Mouse (Mus musculus) layer of hippocampus, adult 8-10 months (tissue): ENCODE data around the gene Adamts5. TPM values are rescaled to one million over a fixed set of nuclear protein-coding genes. Genes with fewer than 3 reads are reported as not detected.

Source experiments
- DNase-seq, 2 experiments: peaks; one replicate each; pipeline ENCODE4 v3.0.0; 2022; ENCODE audit warnings: low spot score in 2 of 2
- total RNA-seq, 4 experiments: library from RNA; stranded (reverse); gene quantifications; 2 replicates each; pipeline ENCODE4 v1.2.4; 2022

The Adamts5 gene
- total RNA-seq, 4 experiments from 2014 or later: 0.41 to 0.74 (median 0.58) TPM

DNA sequence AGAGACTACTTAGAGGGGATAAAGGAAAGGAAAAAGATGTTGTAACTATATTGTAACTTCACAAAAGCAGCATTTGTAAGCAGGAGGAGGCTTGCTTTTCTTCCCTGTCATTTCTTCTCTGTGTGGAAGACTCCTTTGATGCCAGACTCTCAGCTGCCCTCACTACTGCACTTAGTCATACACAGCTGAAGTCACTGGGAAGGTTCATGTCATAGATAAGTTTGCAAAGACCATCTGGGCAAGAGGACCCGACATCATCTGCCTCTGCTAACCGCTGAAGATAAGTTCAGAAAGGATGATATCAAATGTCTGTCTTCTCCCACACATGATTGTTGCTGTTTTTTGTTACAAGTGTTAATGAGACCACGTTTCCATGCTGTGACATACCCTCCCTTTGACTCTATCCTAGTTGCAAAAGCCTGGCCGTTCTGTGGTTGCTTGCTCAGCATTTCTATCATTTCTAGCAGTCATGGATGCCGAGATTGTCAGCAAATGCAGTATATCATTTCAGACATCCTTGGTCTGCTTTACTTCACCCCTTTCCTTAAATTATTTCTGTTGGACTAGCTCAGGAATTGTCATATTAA is 79.2 kb downstream of the Adamts5 start:
- no peak for DNase-seq

DNA sequence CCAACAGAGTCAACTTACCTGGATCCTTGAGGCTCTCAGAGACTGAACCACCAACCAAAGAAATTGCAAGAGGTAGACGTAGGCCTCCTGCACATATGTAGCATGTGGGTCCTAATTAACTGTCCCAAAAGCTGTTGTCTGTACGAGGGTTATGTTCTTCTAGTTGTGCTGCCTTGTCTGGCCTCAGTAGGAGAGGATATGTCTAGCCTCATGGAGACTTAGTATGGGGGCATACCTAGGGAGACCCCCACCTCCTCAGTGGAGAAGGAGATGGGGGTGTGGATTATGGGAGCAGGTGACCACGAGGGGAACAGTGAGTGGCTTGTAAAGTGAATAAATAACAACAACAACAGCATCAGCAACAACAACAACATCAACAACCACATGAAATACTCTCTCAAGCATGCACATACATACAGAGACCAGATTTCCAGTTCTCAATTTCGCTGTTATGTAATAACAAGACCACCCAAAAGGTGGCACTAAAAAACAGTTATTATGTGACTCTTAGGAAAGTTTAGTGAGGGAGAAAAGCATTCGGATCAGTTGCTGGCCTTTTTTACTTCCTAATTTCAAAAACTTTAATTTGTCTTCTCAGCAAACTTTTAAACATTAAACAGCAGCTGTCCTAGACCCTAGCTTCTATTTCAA is 81.7 kb downstream of the Adamts5 start:
- DNase-seq: no peak

DNA sequence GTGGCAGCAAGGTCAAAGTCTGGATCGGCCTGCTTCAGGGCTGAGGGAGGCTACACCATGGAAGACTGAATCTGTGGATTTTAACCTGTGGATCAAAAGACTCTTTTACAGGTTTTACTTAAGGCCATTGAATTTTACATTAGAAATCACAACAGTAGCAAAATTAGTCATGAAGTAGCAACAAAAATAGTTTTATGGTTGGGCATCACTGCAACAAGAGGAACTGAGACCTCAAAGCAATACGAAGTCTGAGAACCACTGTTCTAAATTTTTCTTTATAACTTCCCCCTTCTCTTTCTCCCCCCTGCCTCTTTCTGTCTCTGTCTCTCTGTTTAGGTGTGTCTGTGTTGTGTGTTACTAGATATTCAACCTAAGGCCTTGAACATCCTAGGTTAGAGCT is 87.5 kb downstream of the Adamts5 start:
- DNase-seq: no peak

DNA sequence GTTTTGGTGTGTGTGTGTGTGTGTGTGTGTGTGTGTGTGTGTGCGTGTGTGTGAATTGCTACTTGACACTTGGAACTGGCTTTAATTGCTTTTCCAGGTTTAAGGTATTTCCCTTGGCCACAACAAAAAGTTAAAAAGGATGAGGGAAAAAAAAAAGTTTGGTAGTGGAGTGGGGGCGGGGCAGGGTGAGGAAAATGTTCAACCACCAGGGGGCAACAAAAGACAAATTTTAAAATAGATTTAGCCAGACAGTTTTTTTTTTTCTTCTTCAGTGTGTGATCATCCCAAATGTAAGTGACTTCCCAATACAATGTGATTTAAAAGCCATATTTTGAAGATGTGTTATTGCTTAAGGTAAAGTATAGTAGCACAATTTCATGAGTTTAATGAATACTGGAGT is 94.0 kb downstream of the Adamts5 start:
- DNase-seq: peak in 1 of 2 experiments; percentile 61

DNA sequence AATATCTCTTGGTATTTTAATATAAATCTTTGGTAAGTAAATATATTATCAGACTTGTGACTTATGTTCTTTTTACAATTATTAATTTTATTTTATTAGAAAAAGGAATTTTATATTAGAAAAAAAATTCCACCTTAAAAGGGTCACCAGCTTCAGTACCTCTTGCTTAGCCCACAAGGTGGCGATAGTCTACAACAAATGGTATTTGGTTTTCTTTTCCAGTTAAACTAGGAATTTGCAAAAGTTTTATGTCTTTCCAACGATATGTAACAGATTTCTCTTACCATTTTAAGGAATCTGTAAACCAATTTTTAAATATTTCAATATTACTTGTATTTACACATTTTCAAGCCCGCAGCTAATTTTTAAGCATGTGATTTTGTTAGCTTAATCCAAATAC is 94.6 kb downstream of the Adamts5 start:
- peak in 1 of 2 experiments; percentile 44 for DNase-seq

Other genes starting within 250 kb of the Adamts5 start
- gene Adamts1, start 98.7 kb downstream of the Adamts5 start, total RNA-seq: 10 to 100 TPM; 20.4 to 30.5 (median 25.1) TPM